Mouse (Mus musculus) A20 (cell line): ENCODE measurements around the gene Igfals.

ENCODE experiments used
- DNase-seq: peaks from one replicate; pipeline ENCODE4 v3.0.0-alpha.2; 2011; ENCODE audit warnings: low read depth, low spot score

The Igfals gene

GRCm38 (mm10) chr17:24861785-24862184 lies 4.0 kb upstream of the Igfals start:
- no peak for DNase-seq

GRCm38 (mm10) chr17:24867914-24868313 lies 2.1 kb downstream of the Igfals start:
- DNase-seq: no peak

GRCm38 (mm10) chr17:24873695-24874404 lies 8.1 kb downstream of the Igfals start:
- DNase-seq: no peak

GRCm38 (mm10) chr17:24874405-24874745 lies 8.6 kb downstream of the Igfals start:
- DNase-seq: no peak

DNA sequence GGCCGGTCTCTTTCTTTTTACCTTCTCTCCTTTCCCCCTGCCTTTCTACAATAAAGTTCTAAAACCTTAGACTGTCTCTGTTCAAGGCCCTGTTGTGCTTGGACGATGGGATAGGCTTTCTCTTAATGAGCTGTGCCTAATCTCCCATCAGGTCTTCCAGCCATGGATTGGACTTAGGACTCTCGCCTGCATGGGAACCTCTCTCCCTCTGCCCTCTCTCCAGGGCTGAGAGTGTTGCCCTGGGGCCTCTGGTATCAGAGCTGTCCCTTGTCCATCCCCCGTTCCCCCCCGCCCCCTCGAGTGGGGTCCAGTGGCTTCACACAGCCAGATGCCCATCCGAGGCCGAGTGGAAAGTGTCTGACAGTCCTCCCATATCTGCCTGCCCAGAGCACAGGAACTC lies 9.2 kb downstream of the Igfals start:
- DNase-seq: no peak

GRCm38 (mm10) chr17:24877336-24878116 lies 11.7 kb downstream of the Igfals start:
- no peak for DNase-seq

DNA sequence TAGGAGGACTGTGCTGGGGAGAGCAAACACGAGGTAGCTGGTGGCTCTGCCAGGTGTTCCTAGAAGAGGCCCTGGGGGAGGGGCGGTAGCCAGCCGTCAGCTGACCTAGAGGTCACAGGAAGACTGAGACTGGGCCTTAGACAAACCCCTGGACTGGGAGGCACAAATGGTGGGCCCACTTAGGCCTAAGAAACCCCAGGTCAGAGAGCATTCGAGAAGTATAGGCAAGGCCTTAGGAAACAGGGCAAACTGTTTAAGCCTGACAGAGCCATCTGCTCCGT lies 12.3 kb downstream of the Igfals start:
- DNase-seq: no peak

GRCm38 (mm10) chr17:24878531-24878930 lies 12.7 kb downstream of the Igfals start:
- no peak for DNase-seq

- peak; percentile 59 for DNase-seq
These were observed 16.1 kb downstream of the Igfals start for GRCm38 (mm10) chr17:24881738-24882440.

- no peak for DNase-seq
These were observed 18.6 kb downstream of the Igfals start for GRCm38 (mm10) chr17:24884391-24884790.

- no peak for DNase-seq
These were observed 19.7 kb downstream of the Igfals start for GRCm38 (mm10) chr17:24885356-24886133.

GRCm38 (mm10) chr17:24886134-24886931 lies 20.5 kb downstream of the Igfals start, which contains the start of the genes Nubp2 and Spsb3:
TSS of gene Nubp2 (minus strand) at chr17:24886349.
TSS of gene Spsb3 (plus strand) at chr17:24886643.
- peak; percentile 97 for DNase-seq

DNA sequence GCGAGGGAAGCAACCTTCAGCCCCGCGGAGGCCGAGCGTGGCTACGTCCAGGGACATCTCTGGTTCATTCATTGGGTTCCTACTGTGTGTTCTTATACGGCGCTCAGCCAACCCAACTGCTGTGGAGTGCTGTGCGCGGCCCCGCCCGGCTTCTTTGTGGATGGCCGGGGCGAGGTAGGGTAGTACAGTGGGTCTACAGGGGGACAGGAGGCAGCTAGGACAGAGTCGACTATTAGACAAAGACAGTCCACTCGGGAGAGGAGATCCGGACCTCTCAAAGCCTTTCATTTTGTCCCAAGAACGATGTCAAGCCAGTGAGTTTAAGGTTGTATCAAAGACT lies 21.1 kb downstream of the Igfals start:
- no peak for DNase-seq

GRCm38 (mm10) chr17:24887291-24888080 lies 21.7 kb downstream of the Igfals start:
- no peak for DNase-seq

- DNase-seq: no peak
These were observed 23.1 kb downstream of the Igfals start for GRCm38 (mm10) chr17:24888862-24889261.

DNA sequence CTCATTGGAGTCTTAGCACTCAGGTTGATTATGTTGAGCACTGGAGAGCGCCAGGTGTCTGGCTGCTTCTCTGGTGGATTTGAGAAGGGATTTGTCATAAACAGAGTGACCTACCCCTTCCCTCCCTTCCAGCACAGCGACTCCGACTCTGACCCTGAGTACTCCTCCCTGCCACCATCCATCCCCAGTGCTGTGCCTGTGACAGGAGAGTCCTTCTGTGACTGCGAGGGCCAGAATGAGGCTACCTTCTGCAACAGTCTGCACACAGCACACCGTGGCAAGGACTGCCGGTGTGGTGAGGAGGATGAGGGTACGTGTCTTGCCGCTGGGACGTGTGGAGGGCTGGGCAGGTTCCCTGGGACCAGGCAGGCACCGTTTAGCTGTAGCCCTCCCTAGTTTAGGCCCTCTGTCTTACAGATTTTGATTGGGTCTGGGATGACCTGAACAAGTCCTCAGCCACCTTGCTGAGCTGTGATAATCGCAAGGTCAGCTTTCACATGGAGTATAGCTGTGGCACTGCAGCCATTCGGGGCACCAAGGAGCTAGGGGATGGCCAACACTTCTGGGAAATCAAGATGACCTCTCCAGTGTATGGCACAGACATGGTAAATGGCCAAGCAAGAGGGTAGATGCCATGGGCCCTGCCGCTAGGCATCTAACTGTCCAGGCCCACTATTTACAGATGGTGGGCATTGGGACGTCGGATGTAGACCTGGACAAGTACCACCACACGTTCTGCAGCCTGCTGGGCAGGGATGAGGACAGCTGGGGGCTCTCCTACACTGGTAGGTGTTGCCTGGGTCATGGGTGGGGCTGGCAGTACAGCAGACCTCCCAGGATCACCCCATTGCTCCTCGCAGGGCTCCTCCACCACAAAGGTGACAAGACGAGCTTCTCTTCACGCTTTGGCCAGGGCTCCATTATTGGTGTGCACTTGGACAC lies 24.6 kb downstream of the Igfals start:
- no peak for DNase-seq

GRCm38 (mm10) chr17:24891321-24891720 lies 25.5 kb downstream of the Igfals start:
- peak; percentile 60 for DNase-seq

- no peak for DNase-seq
These were observed 27.0 kb downstream of the Igfals start for GRCm38 (mm10) chr17:24892785-24893184.

DNA sequence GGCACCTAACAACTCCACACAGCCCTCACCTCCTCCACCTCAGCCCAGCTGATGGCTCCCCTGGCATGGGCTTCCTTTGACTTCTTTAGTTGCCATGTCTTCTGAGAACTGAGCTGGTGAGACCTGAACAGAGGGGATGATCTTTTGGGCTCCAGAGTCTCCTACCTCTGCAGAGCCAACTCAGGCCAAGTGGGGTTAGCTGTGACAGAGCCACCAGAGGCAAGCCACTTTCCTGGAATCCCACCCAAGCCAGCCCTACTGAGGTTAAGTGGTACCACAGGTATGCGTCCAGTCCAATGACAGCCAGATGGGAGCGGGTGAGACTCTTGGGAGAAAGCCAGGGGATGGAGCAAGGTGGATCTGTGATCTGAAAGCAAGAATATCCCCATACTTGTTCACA lies 27.5 kb downstream of the Igfals start:
- no peak for DNase-seq
